Mouse (Mus musculus): ENCODE data around the gene Hmga1b.
A peak's percentile ranks its signal among the peaks of the same experiment; 100 is the strongest.
"Not testable (repeated sequence)": the region's sequence is repeated elsewhere in the genome, so short reads cannot be mapped to it uniquely, and the experiment has no call there.

The Hmga1b gene

GRCm38 (mm10) chr11:120785145-120785544 is 22.6 kb downstream of the Hmga1b start:
- no peak for DNase-seq

GRCm38 (mm10) chr11:120788460-120788859 is 25.9 kb downstream of the Hmga1b start:
- DNase-seq = not testable (repeated sequence)

DNA sequence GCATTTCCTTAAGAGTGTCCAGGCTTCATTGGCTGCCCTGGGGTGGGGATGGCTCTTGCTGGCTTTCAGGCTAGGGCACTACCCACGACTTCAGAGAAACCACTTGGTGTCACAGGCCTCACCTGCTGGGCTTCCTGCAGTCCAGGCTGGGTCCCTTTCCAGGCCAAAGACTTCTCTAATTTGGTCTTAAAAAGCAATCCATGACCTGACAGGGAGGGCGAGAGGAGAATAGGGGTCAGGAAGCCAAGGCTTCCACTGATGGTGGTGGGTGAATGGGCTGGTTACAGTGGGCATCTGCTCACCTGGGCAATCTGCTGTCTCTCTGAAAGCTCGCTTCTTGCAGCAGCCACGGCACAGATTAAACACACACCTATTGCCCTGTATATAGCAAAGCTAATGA is 26.8 kb downstream of the Hmga1b start:
- DNase-seq = no peak

- no peak for DNase-seq
Observed at GRCm38 (mm10) chr11:120789810-120790209, 27.2 kb downstream of the Hmga1b start.

- DNase-seq = no peak
Observed at GRCm38 (mm10) chr11:120792652-120793051, 30.1 kb downstream of the Hmga1b start.

- DNase-seq = peak; percentile 96
Observed at GRCm38 (mm10) chr11:120795756-120796613, 33.4 kb downstream of the Hmga1b start, which contains the start of gene Dus1l. Dus1l (minus strand) TSS chr11:120796403.

GRCm38 (mm10) chr11:120796614-120796946 is 34.0 kb downstream of the Hmga1b start:
- DNase-seq = no peak

DNA sequence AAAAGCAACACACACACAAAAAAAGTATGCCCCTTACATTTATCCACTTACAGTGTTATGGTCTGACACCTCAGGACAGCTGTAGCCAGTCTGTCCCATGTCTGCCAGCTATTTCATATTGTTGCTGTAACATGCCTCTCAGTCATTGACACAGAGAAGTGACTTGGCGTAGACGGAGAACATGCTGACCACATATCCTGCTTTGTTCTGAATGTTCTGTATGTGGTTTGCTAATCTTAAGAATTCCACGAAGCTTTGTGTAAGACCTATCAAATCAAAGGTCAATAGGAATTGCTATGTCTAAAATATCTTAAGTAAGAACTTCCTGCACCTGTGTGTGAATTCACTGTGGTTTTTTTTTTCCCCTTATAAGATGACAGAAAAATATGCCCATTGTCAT is 35.6 kb downstream of the Hmga1b start:
- DNase-seq = no peak

GRCm38 (mm10) chr11:120799316-120799890 is 36.8 kb downstream of the Hmga1b start:
- no peak for DNase-seq

DNA sequence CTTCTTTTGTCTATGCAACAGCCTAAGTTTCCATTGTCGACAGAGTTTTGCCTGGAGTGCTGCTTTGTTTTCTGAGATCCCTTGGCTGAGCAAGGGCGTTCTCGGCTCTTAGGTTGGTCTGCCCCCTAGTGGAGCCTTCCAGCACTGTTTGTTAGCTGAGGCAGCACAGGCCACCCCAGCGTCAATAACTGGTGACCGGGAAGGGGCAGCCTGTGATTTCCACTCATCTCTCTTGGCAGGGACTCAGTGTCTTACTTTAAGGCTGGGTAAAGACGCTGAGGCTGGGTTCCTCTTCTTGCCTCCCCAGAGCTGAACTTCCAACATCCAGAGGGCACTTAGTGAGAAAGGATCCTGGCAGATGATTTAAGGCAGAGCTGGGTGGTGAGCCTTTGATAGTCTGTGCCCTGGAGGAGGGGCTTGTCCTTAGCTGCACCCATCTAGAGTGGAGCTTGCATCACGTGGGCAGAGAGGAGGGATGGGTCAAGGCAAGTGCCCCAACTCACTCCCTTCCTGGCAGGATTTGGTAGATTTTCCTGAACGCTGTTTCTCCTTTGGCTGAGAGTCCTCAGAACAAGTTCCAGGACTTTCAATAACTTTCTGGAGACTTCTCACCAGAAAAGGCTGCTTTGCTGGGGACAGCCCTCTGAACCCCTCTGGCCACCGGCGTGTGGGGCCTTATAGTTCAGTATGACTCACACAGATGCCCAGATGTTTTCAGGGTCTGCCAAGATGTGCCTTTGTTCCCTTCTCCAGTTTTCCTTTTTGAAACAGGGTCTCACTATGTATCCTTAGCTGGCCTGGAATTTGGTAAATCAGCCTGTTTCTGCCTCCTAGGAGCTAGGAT is 37.7 kb downstream of the Hmga1b start:
- peak; percentile 75 for DNase-seq

GRCm38 (mm10) chr11:120804274-120804673 is 41.7 kb downstream of the Hmga1b start:
- no peak for DNase-seq

GRCm38 (mm10) chr11:120804769-120805168 is 42.2 kb downstream of the Hmga1b start:
- no peak for DNase-seq

GRCm38 (mm10) chr11:120805375-120806298 is 43.0 kb downstream of the Hmga1b start:
- DNase-seq = no peak

GRCm38 (mm10) chr11:120808010-120808409 is 45.4 kb downstream of the Hmga1b start:
- DNase-seq = no peak

DNA sequence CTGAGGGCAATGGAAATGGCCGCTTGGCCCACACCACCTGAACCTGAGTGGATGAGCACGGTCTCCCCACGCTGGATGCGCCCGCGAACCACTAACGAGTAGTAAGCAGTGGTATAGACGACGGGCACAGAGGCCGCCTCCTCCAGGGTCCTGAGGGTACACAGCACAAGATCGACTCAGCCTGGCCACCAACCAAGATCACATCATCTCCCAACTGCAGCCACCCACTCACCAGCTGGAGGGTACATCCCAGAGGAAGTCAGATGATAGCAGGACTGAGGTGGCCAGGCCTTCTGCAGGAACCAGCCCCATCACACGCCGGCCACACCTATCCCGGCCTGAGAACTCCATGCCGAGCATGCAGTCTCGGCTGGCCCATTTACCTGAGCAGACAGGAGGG is 49.5 kb downstream of the Hmga1b start:
- peak; percentile 48 for DNase-seq
